Mouse (Mus musculus): ENCODE measurements around the gene Fnip1. TPM values are rescaled to one million over a fixed set of nuclear protein-coding genes. Genes with fewer than 3 reads are reported as not detected.

Fnip1 gene
- total RNA-seq, 2 experiments from 2014 or later = 27.5 to 27.8 TPM

GRCm38 (mm10) chr11:54454516-54454915 lies 16.5 kb downstream of the Fnip1 start:
- DNase-seq (ENCODE audit: low spot score in 2 of 2) = no peak

GRCm38 (mm10) chr11:54456875-54457274 lies 18.9 kb downstream of the Fnip1 start:
- DNase-seq (ENCODE audit: low spot score in 2 of 2) = no peak

GRCm38 (mm10) chr11:54458168-54458567 lies 20.2 kb downstream of the Fnip1 start:
- DNase-seq (ENCODE audit: low spot score in 2 of 2) = no peak

- peak in 1 of 2 experiments; percentile 16 for DNase-seq (ENCODE audit: low spot score in 2 of 2)
Observed at GRCm38 (mm10) chr11:54464557-54465244, 26.7 kb downstream of the Fnip1 start.

- DNase-seq (ENCODE audit: low spot score in 2 of 2) = no peak
Observed at GRCm38 (mm10) chr11:54472231-54472630, 34.2 kb downstream of the Fnip1 start.

GRCm38 (mm10) chr11:54478414-54478813 lies 40.4 kb downstream of the Fnip1 start:
- DNase-seq (ENCODE audit: low spot score in 2 of 2) = no peak

- no peak for DNase-seq (ENCODE audit: low spot score in 2 of 2)
Observed at GRCm38 (mm10) chr11:54486041-54486440, 48.0 kb downstream of the Fnip1 start.

GRCm38 (mm10) chr11:54491946-54492558 lies 54.1 kb downstream of the Fnip1 start:
- no peak for DNase-seq (ENCODE audit: low spot score in 2 of 2)

- no peak for DNase-seq (ENCODE audit: low spot score in 2 of 2)
Observed at GRCm38 (mm10) chr11:54492559-54492958, 54.6 kb downstream of the Fnip1 start.

GRCm38 (mm10) chr11:54499838-54500237 lies 61.8 kb downstream of the Fnip1 start:
- no peak for DNase-seq (ENCODE audit: low spot score in 2 of 2)

GRCm38 (mm10) chr11:54502546-54503245 lies 64.7 kb downstream of the Fnip1 start:
- DNase-seq (ENCODE audit: low spot score in 2 of 2) = no peak

- no peak for DNase-seq (ENCODE audit: low spot score in 2 of 2)
Observed at GRCm38 (mm10) chr11:54513584-54513983, 75.6 kb downstream of the Fnip1 start.

- no peak for DNase-seq (ENCODE audit: low spot score in 2 of 2)
Observed at GRCm38 (mm10) chr11:54521927-54522528, 84.0 kb downstream of the Fnip1 start.

- DNase-seq (ENCODE audit: low spot score in 2 of 2) = peak; percentile 97 to 99
Observed at GRCm38 (mm10) chr11:54522529-54523430, 84.8 kb downstream of the Fnip1 start, which contains the start of gene Rapgef6. Rapgef6 (plus strand) TSS chr11:54522847.

- no peak for DNase-seq (ENCODE audit: low spot score in 2 of 2)
Observed at GRCm38 (mm10) chr11:54523431-54524001, 85.5 kb downstream of the Fnip1 start.

GRCm38 (mm10) chr11:54528002-54528401 lies 90.0 kb downstream of the Fnip1 start:
- no peak for DNase-seq (ENCODE audit: low spot score in 2 of 2)

- no peak for DNase-seq (ENCODE audit: low spot score in 2 of 2)
Observed at GRCm38 (mm10) chr11:54530391-54530790, 92.4 kb downstream of the Fnip1 start.

GRCm38 (mm10) chr11:54530916-54531315 lies 92.9 kb downstream of the Fnip1 start:
- DNase-seq (ENCODE audit: low spot score in 2 of 2) = no peak

GRCm38 (mm10) chr11:54533834-54534233 lies 95.8 kb downstream of the Fnip1 start:
- no peak for DNase-seq (ENCODE audit: low spot score in 2 of 2)

- DNase-seq (ENCODE audit: low spot score in 2 of 2) = peak; percentile 62 to 70
Observed at GRCm38 (mm10) chr11:54534871-54535270, 96.9 kb downstream of the Fnip1 start.

Data from layer of hippocampus, postnatal 14 days (tissue).